Comparison of ENCODE assay signal across 8 mouse cellular contexts in the genomic region with DNA sequence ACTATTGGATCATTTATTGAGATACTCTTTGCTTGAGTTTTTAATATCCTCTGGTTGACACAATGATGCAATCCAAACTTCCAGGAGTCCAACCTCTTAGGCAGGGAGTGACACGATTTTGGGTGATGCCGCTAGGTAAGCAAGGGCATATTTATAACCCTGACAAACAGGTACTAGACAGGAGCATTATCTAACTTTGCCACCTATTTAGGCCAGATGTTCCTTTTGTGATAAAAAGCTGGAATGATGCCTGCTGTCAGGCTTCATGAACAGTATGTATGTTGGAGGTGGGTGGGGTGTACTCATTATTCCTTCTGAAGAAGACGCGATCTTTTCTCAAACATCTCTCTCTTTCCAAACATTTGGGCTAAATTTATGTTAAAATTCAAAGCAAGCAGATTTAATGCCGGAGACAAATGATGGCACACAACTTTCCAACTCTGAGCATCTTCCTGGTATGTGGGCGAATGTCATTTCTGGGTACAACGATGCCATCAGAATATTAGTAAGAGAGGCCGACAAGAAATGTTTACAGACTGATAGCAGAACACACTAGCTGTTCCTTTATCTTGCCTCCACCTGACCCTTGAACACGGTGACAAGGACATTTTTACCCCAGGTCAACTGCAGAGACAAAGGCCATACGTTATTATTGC. TPM values are rescaled to one million over a fixed set of nuclear protein-coding genes. Genes with fewer than 3 reads are reported as not detected.
DNase-seq lines count a peak whose midpoint lies in the region; ATAC-seq and TF ChIP-seq lines count a peak whose summit lies in the region.

No protein-coding gene starts in this region.

- H3K27me3 ChIP-seq in kidney, postnatal 0 days (ENCODE audit: insufficient read depth, low read length): no peaks in the 10 kb centered on the region
- H3K27me3 ChIP-seq in hindbrain, embryonic 16.5 days (replicated peaks; ENCODE audit: control insufficient read depth, insufficient read depth, low read length): no peaks in the 10 kb centered on the region
- H3K27me3 ChIP-seq in midbrain, embryonic 15.5 days (replicated peaks): no peaks in the 10 kb centered on the region

- no peak for TF ChIP-seq POLR2A in cortical plate, adult 2 months (IDR thresholded peaks at IDR 0.05; ENCODE audit: extremely low read depth, insufficient read depth, low read length)

- WGBS in kidney, postnatal 0 days: 63% methylated on average over 10 of the region's 10 CpGs
- whole genome bisulfite sequencing in hindbrain, embryonic 16.5 days: 57% methylated on average over 10 of the region's 10 CpGs
- 60% methylated on average over 10 of the region's 10 CpGs for whole genome bisulfite sequencing in midbrain, embryonic 15.5 days

- H3K4me2 ChIP-seq in kidney, postnatal 0 days (ENCODE audit: low read length): peak overlapping the region; percentile 37
- peak overlapping the region; percentile 60 for H3K4me2 ChIP-seq in hindbrain, embryonic 16.5 days (ENCODE audit: low read length)
- peak overlapping the region; percentile 88 for H3K4me2 ChIP-seq in midbrain, embryonic 15.5 days

- no peak for ATAC-seq in kidney, postnatal 0 days (replicated peaks; ENCODE audit: low FRiP score, low read depth)
- no peak for ATAC-seq in hindbrain, embryonic 16.5 days
- ATAC-seq in midbrain, embryonic 15.5 days (replicated peaks): peak; percentile 18; the same call in 1 of the 2 replicates

- no peak for TF ChIP-seq CTCF in kidney, postnatal 0 days (IDR thresholded peaks at IDR 0.05; ENCODE audit: low read depth)
- no peak for TF ChIP-seq CTCF in cortical plate, adult 2 months (IDR thresholded peaks at IDR 0.05; ENCODE audit: extremely low read depth, insufficient read depth, low read length)

- H3K36me3 ChIP-seq in kidney, postnatal 0 days (ENCODE audit: insufficient read depth, low read length): no peaks in the 10 kb centered on the region
- no peaks in the 10 kb centered on the region for H3K36me3 ChIP-seq in hindbrain, embryonic 16.5 days (ENCODE audit: control insufficient read depth, insufficient read depth, low read length)
- no peaks in the 10 kb centered on the region for H3K36me3 ChIP-seq in midbrain, embryonic 15.5 days (replicated peaks)

- no peaks in the 10 kb centered on the region for H3K9me3 ChIP-seq in kidney, postnatal 0 days (replicated peaks; ENCODE audit: low read length)
- H3K9me3 ChIP-seq in hindbrain, embryonic 16.5 days (ENCODE audit: control insufficient read depth, low read length): no peaks in the 10 kb centered on the region
- H3K9me3 ChIP-seq in midbrain, embryonic 15.5 days: no peaks in the 10 kb centered on the region

- H3K27ac ChIP-seq in kidney, postnatal 0 days: 0 out of 2 replicates have a peak overlapping the region, but pooled peaks have one; percentile 98
- H3K27ac ChIP-seq in cortical plate, adult 2 months (ENCODE audit: insufficient read depth, low read length): peak overlapping the region; percentile 70
- H3K27ac ChIP-seq in hindbrain, embryonic 16.5 days (ENCODE audit: low read depth, low read length): peak overlapping the region; percentile 94
- peak overlapping the region; percentile 93 for H3K27ac ChIP-seq in midbrain, embryonic 15.5 days

- no peak overlapping the region for H3K9ac ChIP-seq in kidney, postnatal 0 days (ENCODE audit: low read depth, low read length)
- peak overlapping the region; percentile 98 for H3K9ac ChIP-seq in hindbrain, embryonic 16.5 days (ENCODE audit: low read depth, low read length)
- H3K9ac ChIP-seq in midbrain, embryonic 15.5 days: peak overlapping the region; percentile 87

- DNase-seq in kidney, postnatal 0 days (ENCODE audit: low spot score): no peak
- DNase-seq in kidney, adult 11 months: no peak
- no peak for DNase-seq in left cerebral cortex, adult 11 months (ENCODE audit: low spot score)
- DNase-seq in left cerebral cortex, adult 9 months (ENCODE audit: low spot score in 2 of 2): no peak
- DNase-seq in kidney, postnatal 4 days: no peak

- H3K4me3 ChIP-seq in kidney, postnatal 0 days (replicated peaks; ENCODE audit: low read depth, low read length): peak overlapping the region; percentile 100
- H3K4me3 ChIP-seq in cortical plate, adult 2 months (ENCODE audit: insufficient read depth, low read length): peak overlapping the region; percentile 93
- peak overlapping the region; percentile 98 for H3K4me3 ChIP-seq in hindbrain, embryonic 16.5 days (ENCODE audit: low read length)
- peak overlapping the region; percentile 90 for H3K4me3 ChIP-seq in midbrain, embryonic 15.5 days

- peaks cover 5% of the 10 kb centered on the region; the same call in 1 of the 2 replicates for H3K4me1 ChIP-seq in kidney, postnatal 0 days (replicated peaks; ENCODE audit: insufficient read depth, low read length)
- peaks cover 11% of the 10 kb centered on the region for H3K4me1 ChIP-seq in cortical plate, adult 2 months (ENCODE audit: control insufficient read depth, insufficient read depth, low read length)
- H3K4me1 ChIP-seq in hindbrain, embryonic 16.5 days (ENCODE audit: control insufficient read depth, insufficient read depth, low read depth, low read length): peaks cover 26% of the 10 kb centered on the region
- peaks cover 34% of the 10 kb centered on the region for H3K4me1 ChIP-seq in midbrain, embryonic 15.5 days

RNA-seq across cellular contexts. Expression of gene Mkln1, which starts 0.6 kb away (rescaled TPM):
- polyA plus RNA-seq in kidney, postnatal 0 days (2015; fragmentation: Nextera tagmentation; extraction: Ambion mirVana): 159 and 174 TPM in 2 replicates
- 48.2 and 49.8 TPM in 2 replicates for polyA plus RNA-seq in cortical plate, adult 2 months (2012; rRNA removed)
- 119 and 123 TPM in 2 replicates for polyA plus RNA-seq in hindbrain, embryonic 16.5 days (2015; fragmentation: Nextera tagmentation; extraction: Ambion mirVana)
- polyA plus RNA-seq in midbrain, embryonic 15.5 days (2015; fragmentation: Nextera tagmentation; extraction: Ambion mirVana): 124 and 126 TPM in 2 replicates

Comparison
In these comparisons a context has a peak if more than half of its experiments do, and no peak if none do; other contexts are left out.
1. H3K4me2 ChIP-seq: peak in every context shown above with its lines; median percentile 88 in midbrain, embryonic 15.5 days; 60 in hindbrain, embryonic 16.5 days; 37 in kidney, postnatal 0 days.